Mouse (Mus musculus): ENCODE data around the gene Olfr680-ps1.

DNA sequence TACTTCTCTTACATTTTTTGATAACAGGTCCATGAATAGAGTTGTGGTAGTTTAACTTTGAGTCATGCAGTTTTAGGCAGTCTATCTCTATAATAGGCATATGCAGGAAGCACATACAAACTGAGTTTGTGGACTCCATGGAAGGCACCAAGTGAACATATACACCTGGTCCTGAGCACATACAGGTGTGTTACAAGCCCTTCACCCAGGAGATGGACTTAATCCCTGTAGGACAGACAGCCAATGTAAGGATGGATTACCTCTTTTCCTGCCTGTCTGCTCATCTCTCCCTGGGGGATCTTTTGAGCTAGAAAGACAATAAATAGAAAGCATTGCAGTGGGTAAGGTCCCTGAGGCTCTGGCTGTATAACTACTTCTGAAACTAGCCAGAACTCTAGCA lies 23.9 kb upstream of the Olfr680-ps1 start, which contains the start of gene Olfr681:
- TF ChIP-seq CTCF (conservative IDR thresholded peaks at IDR 0.05; ENCODE audit: low read length) (no peak), POU5F1 (IDR thresholded peaks at IDR 0.05; ENCODE audit: borderline replicate concordance, low read length) (no peak), NANOG (IDR thresholded peaks at IDR 0.05; ENCODE audit: borderline replicate concordance, low read length) (no peak)

Measured in E14TG2a.4 (cell line).